Mouse (Mus musculus): ENCODE results near the gene Pacrg. TPM values are rescaled to one million over a fixed set of nuclear protein-coding genes. Genes with fewer than 3 reads are reported as not detected.

The Pacrg gene
- polyA plus RNA-seq, 1 experiment from 2014 or later = 0.57 TPM

DNA sequence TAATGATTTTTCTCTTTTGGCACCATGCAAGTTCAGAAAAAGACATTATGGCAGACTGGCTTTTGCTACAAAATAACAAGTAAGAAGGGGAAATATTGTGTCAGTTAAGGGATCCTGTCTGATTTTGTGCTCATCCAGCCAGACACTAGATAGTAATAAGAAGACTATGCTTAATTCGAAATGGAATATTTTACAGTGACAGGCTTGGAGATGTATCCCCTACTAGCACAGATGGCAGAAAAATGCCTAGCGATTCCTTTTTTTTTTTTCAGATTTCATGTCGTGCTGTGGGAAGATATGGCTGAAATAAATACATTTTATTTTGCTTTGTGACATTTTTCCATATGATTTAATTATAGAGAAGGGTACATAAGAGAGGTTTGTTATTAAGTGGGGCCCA is 333.2 kb downstream of the Pacrg start:
- no peak overlapping the region for H3K9ac ChIP-seq (ENCODE audit: low read depth, low read length)
- no peak overlapping the region for H3K4me2 ChIP-seq (replicated peaks; ENCODE audit: low read depth)
- H3K27ac ChIP-seq (ENCODE audit: low read depth, low read length) = no peak overlapping the region
- H3K36me3 ChIP-seq (ENCODE audit: control insufficient read depth, insufficient read depth) = no peaks in the 10 kb centered on the region
- H3K27me3 ChIP-seq (replicated peaks; ENCODE audit: control insufficient read depth, insufficient read depth, low read length) = no peaks in the 10 kb centered on the region
- no peaks in the 10 kb centered on the region for H3K9me3 ChIP-seq (ENCODE audit: control insufficient read depth)
- no peak for ATAC-seq
- TF ChIP-seq CTCF (IDR thresholded peaks at IDR 0.05; ENCODE audit: low read depth) = no peak
- no peaks in the 10 kb centered on the region for H3K4me1 ChIP-seq (replicated peaks; ENCODE audit: control insufficient read depth, insufficient read depth, low read length)
- WGBS = 81% methylated on average over 3 of the region's 3 CpGs
- no peak overlapping the region for H3K4me3 ChIP-seq (ENCODE audit: low read depth, low read length)

DNA sequence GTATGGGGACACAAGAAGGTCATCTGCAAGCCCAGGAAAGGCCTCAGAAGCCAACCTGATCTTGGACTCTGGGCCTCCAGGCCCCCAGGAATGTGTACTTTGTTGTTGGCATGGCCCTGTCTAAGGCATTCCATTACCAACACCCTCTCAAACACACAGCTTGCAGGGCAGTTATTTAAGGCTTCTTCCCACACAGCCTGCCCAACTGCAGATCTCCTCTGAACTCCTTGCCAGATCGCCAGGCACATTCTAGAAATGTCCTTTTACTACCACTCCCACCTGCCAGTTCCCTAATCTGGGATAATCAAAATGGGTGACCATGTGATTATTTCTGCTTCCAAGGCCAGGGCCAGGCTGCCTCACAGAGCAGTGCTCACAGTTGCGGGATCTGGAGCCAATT is 338.7 kb downstream of the Pacrg start:
- WGBS = 76% methylated on average over 2 of the region's 2 CpGs
- H3K9ac ChIP-seq (ENCODE audit: low read depth, low read length) = no peak overlapping the region

DNA sequence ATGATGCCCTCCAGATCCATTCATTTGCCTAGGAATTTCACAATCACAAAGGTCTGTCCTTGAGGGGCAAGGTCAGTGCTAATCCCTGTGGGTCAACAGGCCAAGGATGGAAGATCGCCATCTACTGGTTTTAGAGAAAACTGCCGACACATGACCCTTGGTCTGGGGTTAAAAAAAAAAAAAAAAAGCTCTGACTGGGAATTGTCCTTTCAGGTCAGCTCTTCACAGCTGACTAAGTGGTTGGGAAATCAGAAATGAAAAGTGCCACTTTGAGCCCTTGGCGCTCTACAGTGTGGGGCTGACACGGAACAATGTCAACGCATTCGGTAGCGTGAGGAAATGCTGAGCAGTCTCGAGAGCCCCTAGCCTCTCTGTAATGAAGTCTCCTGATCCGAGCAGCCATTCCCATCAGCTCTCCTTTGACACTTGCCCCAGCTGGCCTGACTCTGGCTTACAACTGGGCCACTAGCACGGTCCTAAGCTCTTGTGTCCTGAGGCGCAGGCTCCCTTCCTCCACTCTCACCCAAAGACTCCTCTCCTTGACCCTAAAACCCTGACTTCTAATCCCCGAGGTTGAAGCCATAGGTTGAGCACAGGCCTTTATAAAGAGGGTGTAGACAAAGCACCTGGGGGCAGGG is 339.2 kb downstream of the Pacrg start:
- no peak overlapping the region for H3K27ac ChIP-seq (ENCODE audit: low read depth, low read length)
- H3K27me3 ChIP-seq (replicated peaks; ENCODE audit: control insufficient read depth, insufficient read depth, low read length) = no peaks in the 10 kb centered on the region
- 55% methylated on average over 12 of the region's 12 CpGs for WGBS
- H3K4me3 ChIP-seq (ENCODE audit: low read depth, low read length) = no peak overlapping the region
- H3K4me1 ChIP-seq (replicated peaks; ENCODE audit: control insufficient read depth, insufficient read depth, low read length) = no peaks in the 10 kb centered on the region
- ATAC-seq = no peak
- H3K4me2 ChIP-seq (replicated peaks; ENCODE audit: low read depth) = no peak overlapping the region
- no peak overlapping the region for H3K9ac ChIP-seq (ENCODE audit: low read depth, low read length)
- no peaks in the 10 kb centered on the region for H3K9me3 ChIP-seq (ENCODE audit: control insufficient read depth)
- H3K36me3 ChIP-seq (ENCODE audit: control insufficient read depth, insufficient read depth) = no peaks in the 10 kb centered on the region
- TF ChIP-seq CTCF (IDR thresholded peaks at IDR 0.05; ENCODE audit: low read depth) = peak; percentile 55

More for the DNA sequence above, 338.7 kb downstream of the Pacrg start:
- H3K27ac ChIP-seq (ENCODE audit: low read depth, low read length) = no peak overlapping the region
- ATAC-seq = no peak
- no peaks in the 10 kb centered on the region for H3K36me3 ChIP-seq (ENCODE audit: control insufficient read depth, insufficient read depth)
- no peak overlapping the region for H3K4me2 ChIP-seq (replicated peaks; ENCODE audit: low read depth)
- no peak for TF ChIP-seq CTCF (IDR thresholded peaks at IDR 0.05; ENCODE audit: low read depth)
- no peak overlapping the region for H3K4me3 ChIP-seq (ENCODE audit: low read depth, low read length)
- no peaks in the 10 kb centered on the region for H3K27me3 ChIP-seq (replicated peaks; ENCODE audit: control insufficient read depth, insufficient read depth, low read length)
- H3K4me1 ChIP-seq (replicated peaks; ENCODE audit: control insufficient read depth, insufficient read depth, low read length) = no peaks in the 10 kb centered on the region
- H3K9me3 ChIP-seq (ENCODE audit: control insufficient read depth) = no peaks in the 10 kb centered on the region

GRCm38 (mm10) chr17:10498935-10499655 is 341.0 kb downstream of the Pacrg start:
- H3K36me3 ChIP-seq (ENCODE audit: control insufficient read depth, insufficient read depth) = no peaks in the 10 kb centered on the region
- no peak for TF ChIP-seq CTCF (IDR thresholded peaks at IDR 0.05; ENCODE audit: low read depth)
- no peak overlapping the region for H3K4me3 ChIP-seq (ENCODE audit: low read depth, low read length)
- ATAC-seq = no peak
- H3K4me2 ChIP-seq (replicated peaks; ENCODE audit: low read depth) = no peak overlapping the region
- no peak overlapping the region for H3K27ac ChIP-seq (ENCODE audit: low read depth, low read length)
- WGBS = 81% methylated on average over 6 of the region's 6 CpGs
- no peak overlapping the region for H3K9ac ChIP-seq (ENCODE audit: low read depth, low read length)
- no peaks in the 10 kb centered on the region for H3K27me3 ChIP-seq (replicated peaks; ENCODE audit: control insufficient read depth, insufficient read depth, low read length)
- no peaks in the 10 kb centered on the region for H3K9me3 ChIP-seq (ENCODE audit: control insufficient read depth)
- H3K4me1 ChIP-seq (replicated peaks; ENCODE audit: control insufficient read depth, insufficient read depth, low read length) = no peaks in the 10 kb centered on the region

DNA sequence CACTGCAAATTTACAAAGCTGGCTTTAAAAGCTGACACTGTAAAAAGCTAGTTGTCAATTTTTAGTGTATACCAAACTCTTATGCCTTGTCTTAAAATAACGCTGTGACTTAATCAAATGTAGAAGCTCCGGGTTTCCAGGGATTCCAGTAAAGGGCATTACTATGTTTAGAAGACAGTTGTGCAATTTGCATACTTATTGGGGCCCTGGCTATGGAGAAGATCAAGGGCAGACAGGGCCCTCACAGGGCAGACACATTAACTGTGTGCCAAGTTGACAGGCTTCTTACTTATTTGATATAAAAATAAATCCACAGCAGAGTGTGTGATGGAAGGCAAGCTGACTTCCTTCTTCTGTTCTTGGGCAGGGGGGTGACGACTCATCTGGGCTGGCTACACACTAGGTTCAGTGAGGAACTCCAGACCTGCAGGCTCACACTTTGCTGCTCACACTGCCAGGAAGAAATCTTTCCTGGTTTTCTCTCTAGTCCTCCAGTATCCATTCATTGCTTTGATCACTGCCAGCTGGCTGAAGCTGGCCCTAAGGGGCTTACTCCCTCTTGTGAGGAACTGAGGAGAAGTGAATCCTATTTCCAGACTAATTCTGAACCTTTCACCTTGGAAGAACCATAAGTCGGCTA is 342.2 kb downstream of the Pacrg start:
- Histone ChIP-seq H3K4me1 (replicated peaks; ENCODE audit: control insufficient read depth, insufficient read depth, low read length) (no peaks in the 10 kb centered on the region), H3K9ac (ENCODE audit: low read depth, low read length) (no peak overlapping the region), H3K4me3 (ENCODE audit: low read depth, low read length) (no peak overlapping the region), H3K27ac (ENCODE audit: low read depth, low read length) (no peak overlapping the region), H3K36me3 (ENCODE audit: control insufficient read depth, insufficient read depth) (no peaks in the 10 kb centered on the region), H3K27me3 (replicated peaks; ENCODE audit: control insufficient read depth, insufficient read depth, low read length) (no peaks in the 10 kb centered on the region), H3K4me2 (replicated peaks; ENCODE audit: low read depth) (no peak overlapping the region), H3K9me3 (ENCODE audit: control insufficient read depth) (no peaks in the 10 kb centered on the region)
- no peak for TF ChIP-seq CTCF (IDR thresholded peaks at IDR 0.05; ENCODE audit: low read depth)
- no peak for ATAC-seq
- 51% methylated on average over 4 of the region's 4 CpGs for WGBS

- Histone ChIP-seq H3K4me1 (replicated peaks; ENCODE audit: control insufficient read depth, insufficient read depth, low read length) (no peaks in the 10 kb centered on the region), H3K9me3 (ENCODE audit: control insufficient read depth) (no peaks in the 10 kb centered on the region), H3K4me2 (replicated peaks; ENCODE audit: low read depth) (no peak overlapping the region), H3K36me3 (ENCODE audit: control insufficient read depth, insufficient read depth) (no peaks in the 10 kb centered on the region), H3K4me3 (ENCODE audit: low read depth, low read length) (no peak overlapping the region), H3K27me3 (replicated peaks; ENCODE audit: control insufficient read depth, insufficient read depth, low read length) (no peaks in the 10 kb centered on the region), H3K27ac (ENCODE audit: low read depth, low read length) (no peak overlapping the region), H3K9ac (ENCODE audit: low read depth, low read length) (no peak overlapping the region)
- no peak for TF ChIP-seq CTCF (IDR thresholded peaks at IDR 0.05; ENCODE audit: low read depth)
- 77% methylated on average over 8 of the region's 8 CpGs for WGBS
- no peak for ATAC-seq
These were observed 344.0 kb downstream of the Pacrg start for GRCm38 (mm10) chr17:10496066-10496465.
